Mouse (Mus musculus) embryo, embryonic 10.5 days (tissue): ENCODE results near the gene Mcat.

Source experiments
- DNase-seq: peaks from one replicate; pipeline ENCODE4 v3.0.0-alpha.2; 2015; ENCODE audit warnings: low spot score

Gene Mcat

GRCm38 (mm10) chr15:83563327-83563856 lies at the start of gene Mcat, which contains the start of gene Tspo:
Gene Mcat, minus strand, starts transcription at chr15:83563787.
Gene Tspo, plus strand, starts transcription at chr15:83563592.
- DNase-seq, result no peak

GRCm38 (mm10) chr15:83607115-83607802 lies 43.7 kb upstream of the Mcat start:
- DNase-seq, result peak; percentile 79

- no peak for DNase-seq
Measured at GRCm38 (mm10) chr15:83606700-83607099, 43.1 kb upstream of the Mcat start.

GRCm38 (mm10) chr15:83606216-83606615 lies 42.6 kb upstream of the Mcat start:
- DNase-seq, result no peak

GRCm38 (mm10) chr15:83603426-83603825 lies 39.8 kb upstream of the Mcat start:
- no peak for DNase-seq

- no peak for DNase-seq
Measured at GRCm38 (mm10) chr15:83603046-83603396, 39.4 kb upstream of the Mcat start.

GRCm38 (mm10) chr15:83602372-83603045 lies 38.9 kb upstream of the Mcat start:
- DNase-seq, result peak; percentile 14

- DNase-seq, result no peak
Measured at GRCm38 (mm10) chr15:83601185-83601584, 37.6 kb upstream of the Mcat start.

- no peak for DNase-seq
Measured at GRCm38 (mm10) chr15:83596833-83597232, 33.2 kb upstream of the Mcat start.

- DNase-seq, result no peak
Measured at GRCm38 (mm10) chr15:83595364-83595711, 31.8 kb upstream of the Mcat start.

- DNase-seq, result peak; percentile 100
Measured at GRCm38 (mm10) chr15:83594513-83595363, 31.2 kb upstream of the Mcat start, which contains the start of gene Ttll12. Gene Ttll12, minus strand, starts transcription at chr15:83595157.

- DNase-seq, result peak; percentile 55
Measured at GRCm38 (mm10) chr15:83593702-83594512, 30.3 kb upstream of the Mcat start.

- DNase-seq, result no peak
Measured at GRCm38 (mm10) chr15:83593189-83593585, 29.6 kb upstream of the Mcat start.

GRCm38 (mm10) chr15:83592260-83593188 lies 28.9 kb upstream of the Mcat start:
- no peak for DNase-seq

- DNase-seq, result no peak
Measured at GRCm38 (mm10) chr15:83591758-83592157, 28.2 kb upstream of the Mcat start.

GRCm38 (mm10) chr15:83590841-83591240 lies 27.3 kb upstream of the Mcat start:
- no peak for DNase-seq

- no peak for DNase-seq
Measured at GRCm38 (mm10) chr15:83584741-83585220, 21.2 kb upstream of the Mcat start.

- peak; percentile 63 for DNase-seq
Measured at GRCm38 (mm10) chr15:83583419-83584156, 20.0 kb upstream of the Mcat start.

GRCm38 (mm10) chr15:83582931-83583330 lies 19.3 kb upstream of the Mcat start:
- no peak for DNase-seq

- no peak for DNase-seq
Measured at GRCm38 (mm10) chr15:83576651-83577050, 13.1 kb upstream of the Mcat start.
